Mouse (Mus musculus): Measurements from ENCODE around the gene 2200002J24Rik. TPM values are rescaled to one million over a fixed set of nuclear protein-coding genes. Genes with fewer than 3 reads are reported as not detected.
"Not testable (repeated sequence)": the region's sequence is repeated elsewhere in the genome, so short reads cannot be mapped to it uniquely, and the experiment has no call there.

2200002J24Rik gene
- total RNA-seq, 2 experiments from 2014 or later, result 4.8 to 6.3 TPM

DNA sequence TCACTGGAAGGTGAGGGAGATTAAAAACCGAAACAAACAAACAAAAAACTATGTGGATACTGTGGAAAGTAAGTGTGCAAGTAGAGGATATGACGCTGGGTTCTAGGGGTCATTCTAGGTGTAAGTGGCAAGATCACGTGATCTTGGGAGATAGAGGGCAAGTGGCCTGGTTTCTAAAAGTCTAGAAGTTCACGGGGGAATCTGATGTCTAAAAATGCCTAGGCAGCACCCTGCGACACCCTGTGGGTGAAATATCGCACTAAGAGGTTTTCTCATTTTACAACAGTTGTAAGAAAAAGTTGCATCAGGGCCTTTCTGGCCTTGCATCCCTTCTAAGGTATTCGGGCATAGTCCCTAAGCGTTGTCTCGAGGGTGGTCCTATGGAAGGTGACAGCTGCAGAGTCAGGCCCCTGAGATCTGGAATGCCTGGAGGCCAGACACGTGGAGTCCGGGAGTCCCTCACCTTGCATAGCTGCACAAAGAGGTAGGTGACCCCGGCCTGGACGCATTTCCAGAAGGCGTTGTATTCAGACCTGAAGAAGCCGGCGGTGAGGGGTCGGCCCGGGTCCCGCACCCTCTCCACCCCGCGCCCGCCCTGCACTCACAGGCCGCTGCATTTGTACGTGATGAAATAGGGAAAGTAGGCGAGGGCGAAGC lies 30.1 kb downstream of the 2200002J24Rik start:
- DNase-seq, result peak in 1 of 2 experiments; percentile 35

DNA sequence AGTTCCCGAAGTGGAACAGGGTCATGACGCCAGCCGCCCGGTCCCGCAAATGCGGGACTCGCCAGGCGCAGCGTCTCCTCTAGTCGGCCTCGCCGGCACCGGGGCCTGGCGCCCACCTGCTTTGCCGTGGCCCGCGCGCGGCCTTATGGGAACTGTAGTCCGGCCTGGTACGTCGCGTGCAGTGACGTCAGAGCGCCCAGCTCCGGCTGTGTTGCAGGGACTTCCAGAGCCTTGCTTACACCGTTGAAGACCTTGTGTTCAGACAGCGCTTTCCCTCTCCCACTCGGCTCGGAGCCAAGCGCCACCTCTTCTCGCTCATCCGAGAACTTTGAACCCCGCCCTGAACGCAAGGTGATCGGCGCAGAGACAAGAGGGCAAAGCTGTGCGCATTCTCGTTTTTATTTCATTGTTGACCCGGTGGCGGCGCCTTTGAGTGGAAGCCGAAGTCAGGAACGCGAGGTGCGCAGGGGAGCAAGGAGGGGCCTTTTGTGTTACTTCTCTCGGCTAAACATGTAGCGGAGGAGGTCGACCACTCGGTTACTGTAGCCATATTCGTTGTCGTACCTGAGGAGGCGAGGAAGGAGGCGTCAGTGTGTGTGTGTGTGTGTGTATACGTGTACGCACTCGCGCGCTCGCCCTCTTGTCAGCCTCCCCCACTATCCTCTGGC lies 30.8 kb downstream of the 2200002J24Rik start, which contains the start of gene Tmem147:
TSS of gene Tmem147 (minus strand) at position 145 of the 668 bp plus-strand sequence.
- peak; percentile 98 for DNase-seq

DNA sequence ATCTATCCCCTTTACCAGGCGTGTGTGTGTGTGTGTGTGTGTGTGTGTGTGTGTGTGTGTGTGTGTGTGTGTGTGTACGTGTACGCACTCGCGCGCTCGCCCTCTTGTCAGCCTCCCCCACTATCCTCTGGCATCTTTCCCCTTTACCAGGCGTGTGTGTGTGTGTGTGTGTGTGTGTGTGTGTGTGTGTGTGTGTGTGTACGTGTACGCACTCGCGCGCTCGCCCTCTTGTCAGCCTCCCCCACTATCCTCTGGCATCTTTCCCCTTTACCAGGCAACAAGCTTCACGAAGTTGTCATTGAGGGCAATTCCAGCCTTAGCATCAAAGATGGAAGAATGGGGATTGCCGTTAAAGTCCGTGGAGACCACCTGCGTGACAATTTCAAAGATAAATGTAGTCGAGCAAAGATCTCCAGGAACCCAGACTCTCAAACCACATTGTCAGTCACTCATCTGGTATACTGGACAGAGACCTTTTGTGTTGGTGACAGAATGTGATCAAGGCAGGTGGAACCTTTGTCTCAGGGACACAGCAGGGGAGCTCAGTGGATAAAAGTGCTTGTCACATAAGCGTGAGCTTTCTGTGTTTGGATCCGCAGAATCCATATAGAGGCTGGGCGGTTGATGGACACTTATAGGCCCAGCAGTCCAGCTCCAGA lies 31.5 kb downstream of the 2200002J24Rik start:
- not testable (repeated sequence) for DNase-seq

- DNase-seq, result no peak
Measured at GRCm38 (mm10) chr7:30736211-30736610, 37.5 kb downstream of the 2200002J24Rik start.

DNA sequence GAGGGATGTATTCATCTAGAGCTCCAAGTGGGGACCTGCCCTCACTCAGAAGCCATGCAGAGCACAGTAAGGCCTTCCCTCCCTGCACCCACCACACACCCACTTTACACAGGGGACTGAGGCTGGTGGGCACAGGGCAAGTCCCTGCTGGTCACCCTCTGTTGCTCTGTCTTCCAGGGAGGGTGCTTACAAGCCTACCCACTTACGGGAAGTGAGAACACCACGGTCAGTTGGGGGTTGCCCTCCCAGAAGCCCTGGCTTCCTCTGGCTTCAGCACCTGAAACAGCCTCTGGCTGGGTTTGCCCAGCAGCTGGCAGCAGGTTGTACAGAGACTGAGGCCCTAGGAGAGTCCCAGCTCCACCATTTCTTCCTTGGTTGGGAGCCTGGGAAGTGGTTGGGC lies 43.8 kb downstream of the 2200002J24Rik start:
- DNase-seq, result not testable (repeated sequence)

- DNase-seq, result not testable (repeated sequence)
Measured at GRCm38 (mm10) chr7:30743617-30744016, 44.9 kb downstream of the 2200002J24Rik start, which contains the start of gene Gapdhs. Gene Gapdhs, minus strand, starts transcription at chr7:30743681.

- peak; percentile 75 to 79 for DNase-seq
Measured at GRCm38 (mm10) chr7:30744022-30744598, 45.4 kb downstream of the 2200002J24Rik start.

DNA sequence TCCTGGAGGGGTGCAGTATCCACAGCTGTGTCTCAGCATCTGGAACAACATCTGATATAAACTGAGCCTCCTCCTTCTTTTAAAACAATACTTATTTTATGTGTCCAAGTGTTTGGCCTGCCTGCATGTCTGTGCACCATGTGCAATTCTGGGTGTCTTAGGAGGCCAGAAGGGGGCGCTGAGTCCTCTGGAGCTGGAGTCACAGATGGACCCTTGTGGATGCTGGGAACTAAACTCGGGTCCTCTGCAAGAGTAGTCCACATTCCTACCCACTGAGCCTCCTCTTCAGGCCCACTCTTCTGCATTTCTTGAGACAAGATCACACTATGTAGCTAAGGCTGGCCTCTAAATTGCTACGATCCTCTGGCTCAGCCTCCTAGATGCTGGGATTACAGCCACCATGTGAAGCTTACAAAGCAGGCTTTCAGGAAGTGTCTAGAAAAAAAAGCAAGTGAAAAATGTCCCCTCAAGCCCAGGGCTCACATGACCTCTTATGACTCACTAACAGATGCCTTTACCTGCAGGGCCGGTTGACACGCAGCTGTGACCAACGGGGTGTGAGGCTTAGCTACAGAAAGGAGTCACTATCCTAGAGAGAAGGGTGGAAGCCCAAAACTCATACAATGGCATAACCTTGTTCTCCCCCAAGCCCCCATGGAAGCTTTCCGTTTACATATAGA lies 48.9 kb downstream of the 2200002J24Rik start:
- DNase-seq, result no peak

Other genes starting within 250 kb of the 2200002J24Rik start
- gene Kirrel2, start 241.2 kb upstream of the 2200002J24Rik start, total RNA-seq (2021), result not detected
- gene Nphs1, start 240.6 kb upstream of the 2200002J24Rik start, total RNA-seq (2021), result not detected
- gene Prodh2, start 205.3 kb upstream of the 2200002J24Rik start, total RNA-seq (2021), result under 1 TPM in 1 of 2 experiments, not detected in 1; 0.53 TPM
- gene Arhgap33, start 163.9 kb upstream of the 2200002J24Rik start, total RNA-seq (2021), result 1 to 10 TPM; 2.5 to 2.9 TPM
- 10 to 100 TPM; 27.1 to 28.3 TPM for gene Hspb6, start 146.7 kb upstream of the 2200002J24Rik start, total RNA-seq (2021)
- 1 to 10 TPM; 7.8 to 8.5 TPM for gene Proser3, start 146.6 kb upstream of the 2200002J24Rik start, total RNA-seq (2021)
- gene Lin37, start 139.1 kb upstream of the 2200002J24Rik start, total RNA-seq (2021), result 10 to 100 TPM; 46.2 to 55.4 TPM
- gene U2af1l4, start 135.6 kb upstream of the 2200002J24Rik start, total RNA-seq (2021), result 10 to 100 TPM; 68.8 to 70.8 TPM
- 1 to 10 TPM; 3.5 to 6.7 TPM for gene Gm49396, start 135.6 kb upstream of the 2200002J24Rik start, total RNA-seq (2021)
- 100 to 1,000 TPM; 141 to 163 TPM for gene Psenen, start 135.3 kb upstream of the 2200002J24Rik start, total RNA-seq (2021)
- gene Igflr1, start 133.5 kb upstream of the 2200002J24Rik start, total RNA-seq (2021), result 1 to 10 TPM; 2.0 to 3.2 TPM
- gene Kmt2b, start 110.2 kb upstream of the 2200002J24Rik start, total RNA-seq (2021), result 10 to 100 TPM; 38.5 to 44.5 TPM
- under 1 TPM in 1 of 2 experiments, not detected in 1; 0.72 TPM for gene Zbtb32, start 100.0 kb upstream of the 2200002J24Rik start, total RNA-seq (2021)
- under 1 TPM in 1 of 2 experiments, not detected in 1; 0.43 TPM for gene Upk1a, start 86.1 kb upstream of the 2200002J24Rik start, total RNA-seq (2021)
- gene Cox6b1, start 72.8 kb upstream of the 2200002J24Rik start, total RNA-seq (2021), result 1,000 to 10,000 TPM; 1,179 to 1,185 TPM
- not detected for gene Etv2, start 63.1 kb upstream of the 2200002J24Rik start, total RNA-seq (2021)
- gene Rbm42, start 48.6 kb upstream of the 2200002J24Rik start, total RNA-seq (2021), result 10 to 100 TPM; 83.0 to 88.1 TPM
- gene Haus5, start 33.9 kb upstream of the 2200002J24Rik start, total RNA-seq (2021), result 10 to 100 TPM; 10.1 to 10.5 TPM
- not detected for gene Pmis2, start 27.3 kb upstream of the 2200002J24Rik start, total RNA-seq (2021)
- 1 to 10 TPM; 3.1 to 5.9 TPM for gene Atp4a, start 13.3 kb downstream of the 2200002J24Rik start, total RNA-seq (2021)
- gene Tmem147, start 30.6 kb downstream of the 2200002J24Rik start, total RNA-seq (2021), result 100 to 1,000 TPM; 229 to 231 TPM
- gene Gapdhs, start 44.8 kb downstream of the 2200002J24Rik start, total RNA-seq (2021), result under 1 TPM in 1 of 2 experiments, not detected in 1; 0.26 TPM
- 100 to 1,000 TPM; 326 to 370 TPM for gene Sbsn, start 52.5 kb downstream of the 2200002J24Rik start, total RNA-seq (2021)
- gene Dmkn, start 64.8 kb downstream of the 2200002J24Rik start, total RNA-seq (2021), result 1 to 10 TPM; 2.4 to 2.5 TPM
- gene Krtdap, start 89.0 kb downstream of the 2200002J24Rik start, total RNA-seq (2021), result 1 to 10 TPM in 1 of 2 experiments, not detected in 1; 2.8 TPM
- 1 to 10 TPM; 1.7 to 2.9 TPM for gene Ffar2, start 124.8 kb downstream of the 2200002J24Rik start, total RNA-seq (2021)
- gene Ffar3, start 157.3 kb downstream of the 2200002J24Rik start, total RNA-seq (2021), result under 1 TPM in 1 of 2 experiments, not detected in 1; 0.33 TPM
- gene Ffar1, start 162.6 kb downstream of the 2200002J24Rik start, total RNA-seq (2021), result not detected
- gene Cd22, start 181.4 kb downstream of the 2200002J24Rik start, total RNA-seq (2021), result under 1 TPM; 0.56 TPM
- under 1 TPM; 0.20 to 0.46 TPM for gene Mag, start 215.9 kb downstream of the 2200002J24Rik start, total RNA-seq (2021)
- gene Hamp2, start 225.8 kb downstream of the 2200002J24Rik start, total RNA-seq (2021), result 10 to 100 TPM in 1 of 2 experiments, not detected in 1; 11.7 TPM
- gene Hamp, start 245.1 kb downstream of the 2200002J24Rik start, total RNA-seq (2021), result 10 to 100 TPM in 1 of 2 experiments, not detected in 1; 23.5 TPM